Mouse (Mus musculus) heart, adult 2 months (tissue): ENCODE measurements at regions not wholly inside any gene's neighbourhood (a gene's known extent, or its start where the extent isn't known, plus 50 kb on each side); places are given as distances from the start of the nearest gene placed in this dataset.

ENCODE experiments used
- DNase-seq, 2 experiments: peaks; one replicate each; pipeline ENCODE4 v3.0.0; 2021
- H3K27ac ChIP-seq: fragments of 200-600 bp; 2 replicates; pipeline ENCODE4 v1.8.1; 2022
- H3K27me3 ChIP-seq: fragments of 200-500 bp; 2 replicates; pipeline ENCODE4 v1.6.1; 2012; ENCODE audit warnings: mild to moderate bottlenecking, low read length, inconsistent platforms, mixed read lengths; ENCODE audit not compliant: control insufficient read depth, insufficient read depth
- H3K36me3 ChIP-seq: fragments of 200-500 bp; 2 replicates; pipeline ENCODE4 v1.6.1; 2012; ENCODE audit warnings: low read length, inconsistent platforms; ENCODE audit not compliant: control insufficient read depth, insufficient read depth
- H3K4me1 ChIP-seq: fragments of 200-500 bp; 2 replicates; pipeline ENCODE4 v1.6.1; 2011; ENCODE audit warnings: low read length; ENCODE audit not compliant: control insufficient read depth, insufficient read depth
- H3K4me3 ChIP-seq: fragments of 200-600 bp; 2 replicates; pipeline ENCODE4 v1.8.1; 2022
- H3K79me2 ChIP-seq: fragments of 200-500 bp; replicated peaks from 2 replicates; pipeline ENCODE4 v1.6.1; 2012; ENCODE audit warnings: mild to moderate bottlenecking, inconsistent platforms, low read length, moderate library complexity, mixed read lengths; ENCODE audit not compliant: control insufficient read depth, insufficient read depth
- H3K9ac ChIP-seq: fragments of 200-500 bp; 2 replicates; pipeline ENCODE4 v1.6.1; 2012; ENCODE audit warnings: low read depth, mild to moderate bottlenecking, control low read depth, inconsistent platforms, low read length, mixed read lengths
- CTCF ChIP-seq: fragments of 200-600 bp; IDR thresholded peaks from 2 replicates; pipeline ENCODE4 v1.8.1; 2022; ENCODE audit warnings: antibody characterized with exemption, mild to moderate bottlenecking, moderate library complexity
- EP300 ChIP-seq: fragments of 200-500 bp; IDR thresholded peaks from 2 replicates; pipeline ENCODE4 v1.6.1; 2011; ENCODE audit warnings: low read depth, low read length, control low read depth; ENCODE audit not compliant: insufficient read depth
- POLR2A ChIP-seq: fragments of 200-500 bp; IDR thresholded peaks from 2 replicates; pipeline ENCODE4 v1.6.1; 2011; ENCODE audit warnings: mild to moderate bottlenecking, low read depth, low read length, control low read depth; ENCODE audit not compliant: insufficient read depth
- WGBS: fragments of 180-500 bp; shearing (Covaris S2); methylation state at CpG from one replicate; pipeline ENCODE4 v1.1.7; 2018; 5-methylcytosine and 5-hydroxymethylcytosine counted together
- intact Hi-C: fragments of 180-260 bp; cut with DNase I; formaldehyde crosslinking; loops from one replicate; pipeline ENCODE4 v1.15.1; 2025

- DNase-seq: no peak
- no peak overlapping the region for H3K9ac ChIP-seq
- intact Hi-C loops: no loop called here
- H3K4me3 ChIP-seq: no peak overlapping the region
- peaks cover 3% of the 10 kb centered on the region for H3K4me1 ChIP-seq
- 78% methylated on average over 5 of the region's 5 CpGs for WGBS
- peaks cover 2% of the 10 kb centered on the region; the same call in 1 of the 2 replicates for H3K36me3 ChIP-seq
- no peaks in the 10 kb centered on the region for H3K27me3 ChIP-seq
- no peaks in the 10 kb centered on the region for H3K79me2 ChIP-seq
- no peak for TF ChIP-seq POLR2A
- no peak for TF ChIP-seq CTCF
- no peak for TF ChIP-seq EP300
- H3K27ac ChIP-seq: no peak overlapping the region
These were observed 229.2 kb upstream of the Trib2 start for GRCm38 (mm10) chr12:16045791-16046494.

- Histone ChIP-seq H3K27ac (no peak overlapping the region), H3K27me3 (no peaks in the 10 kb centered on the region), H3K4me1 (peaks cover 3% of the 10 kb centered on the region), H3K9ac (no peak overlapping the region), H3K79me2 (no peaks in the 10 kb centered on the region), H3K36me3 (peaks cover 2% of the 10 kb centered on the region; the same call in 1 of the 2 replicates), H3K4me3 (no peak overlapping the region)
- TF ChIP-seq CTCF: no peak
- TF ChIP-seq POLR2A: no peak
- no peak for TF ChIP-seq EP300
- DNase-seq: no peak
- 78% methylated on average over 8 of the region's 8 CpGs for WGBS
- intact Hi-C loops: no loop called here
These were observed 226.9 kb upstream of the Trib2 start for GRCm38 (mm10) chr12:16043466-16044214.

- no peaks in the 10 kb centered on the region for H3K27me3 ChIP-seq
- H3K9ac ChIP-seq: no peak overlapping the region
- 22% methylated on average over 1 of the region's 1 CpGs for WGBS
- intact Hi-C loops: no loop called here
- DNase-seq: no peak
- H3K27ac ChIP-seq: peak overlapping the region; percentile 37
- TF ChIP-seq EP300 (no peak), POLR2A (no peak), CTCF (no peak)
- H3K36me3 ChIP-seq: peaks cover 2% of the 10 kb centered on the region; the same call in 1 of the 2 replicates
- H3K4me1 ChIP-seq: peaks cover 3% of the 10 kb centered on the region
- no peaks in the 10 kb centered on the region for H3K79me2 ChIP-seq
- no peak overlapping the region for H3K4me3 ChIP-seq
These were observed 225.6 kb upstream of the Trib2 start for GRCm38 (mm10) chr12:16042362-16042761.

- TF ChIP-seq POLR2A: no peak
- TF ChIP-seq EP300: no peak
- no peak for TF ChIP-seq CTCF
- no peaks in the 10 kb centered on the region for H3K79me2 ChIP-seq
- no peak overlapping the region for H3K4me3 ChIP-seq
- 79% methylated on average over 4 of the region's 4 CpGs for WGBS
- DNase-seq: no peak
- no peaks in the 10 kb centered on the region for H3K27me3 ChIP-seq
- H3K27ac ChIP-seq: no peak overlapping the region
- peaks cover 2% of the 10 kb centered on the region; the same call in 1 of the 2 replicates for H3K36me3 ChIP-seq
- intact Hi-C loops: no loop called here
- no peak overlapping the region for H3K9ac ChIP-seq
- peaks cover 3% of the 10 kb centered on the region for H3K4me1 ChIP-seq
These were observed 224.4 kb upstream of the Trib2 start for GRCm38 (mm10) chr12:16041129-16041528.

- no peak for TF ChIP-seq EP300
- no peak for TF ChIP-seq POLR2A
- no peak for TF ChIP-seq CTCF
- 74% methylated on average over 2 of the region's 2 CpGs for WGBS
- Histone ChIP-seq H3K27ac (no peak overlapping the region), H3K36me3 (no peaks in the 10 kb centered on the region), H3K9ac (no peak overlapping the region), H3K79me2 (no peaks in the 10 kb centered on the region), H3K4me1 (no peaks in the 10 kb centered on the region), H3K4me3 (no peak overlapping the region), H3K27me3 (no peaks in the 10 kb centered on the region)
- intact Hi-C loops: no loop called here
- no peak for DNase-seq
These were observed 218.8 kb upstream of the Trib2 start for GRCm38 (mm10) chr12:16035551-16035950.

GRCm38 (mm10) chr12:16034691-16035515 lies 218.2 kb upstream of the Trib2 start:
- Histone ChIP-seq H3K9ac (no peak overlapping the region), H3K27me3 (no peaks in the 10 kb centered on the region), H3K4me1 (no peaks in the 10 kb centered on the region), H3K79me2 (no peaks in the 10 kb centered on the region), H3K27ac (no peak overlapping the region), H3K36me3 (no peaks in the 10 kb centered on the region), H3K4me3 (no peak overlapping the region)
- intact Hi-C loops: no loop called here
- TF ChIP-seq CTCF (peak; percentile 37), EP300 (no peak)
- no peak for DNase-seq
